Mouse (Mus musculus) gastrocnemius, postnatal 4 days (tissue): ENCODE data around the gene Prkcb. TPM values are rescaled to one million over a fixed set of nuclear protein-coding genes. Genes with fewer than 3 reads are reported as not detected.

Source experiments
- DNase-seq, 2 experiments: peaks; one replicate each; pipeline ENCODE4 v3.0.0; 2021 to 2022; ENCODE audit warnings: low spot score in 2 of 2, mixed read lengths in 2 of 2
- total RNA-seq, 2 experiments: library from RNA; stranded (reverse); gene quantifications; 2 replicates each; pipeline ENCODE4 v1.2.3; 2021

Prkcb gene
- total RNA-seq, 2 experiments from 2014 or later = 4.4 to 5.8 TPM

- no peak for DNase-seq
These were observed 217.9 kb downstream of the Prkcb start for GRCm38 (mm10) chr7:122506467-122506866.

GRCm38 (mm10) chr7:122509903-122510302 is 221.4 kb downstream of the Prkcb start:
- no peak for DNase-seq

GRCm38 (mm10) chr7:122512430-122512966 is 223.9 kb downstream of the Prkcb start:
- peak in 1 of 2 experiments; percentile 9 for DNase-seq

GRCm38 (mm10) chr7:122520850-122521638 is 232.5 kb downstream of the Prkcb start:
- DNase-seq = no peak

GRCm38 (mm10) chr7:122528201-122528600 is 239.7 kb downstream of the Prkcb start:
- DNase-seq = no peak

- no peak for DNase-seq
These were observed 240.1 kb downstream of the Prkcb start for GRCm38 (mm10) chr7:122528646-122529045.

GRCm38 (mm10) chr7:122533566-122534360 is 245.2 kb downstream of the Prkcb start:
- DNase-seq = no peak

GRCm38 (mm10) chr7:122544616-122545015 is 256.1 kb downstream of the Prkcb start:
- DNase-seq = no peak

- no peak for DNase-seq
These were observed 268.1 kb downstream of the Prkcb start for GRCm38 (mm10) chr7:122556575-122557140.

- no peak for DNase-seq
These were observed 269.7 kb downstream of the Prkcb start for GRCm38 (mm10) chr7:122558085-122558811.

- DNase-seq = no peak
These were observed 270.4 kb downstream of the Prkcb start for GRCm38 (mm10) chr7:122558912-122559311.

- DNase-seq = no peak
These were observed 274.0 kb downstream of the Prkcb start for GRCm38 (mm10) chr7:122562586-122562985.

GRCm38 (mm10) chr7:122565371-122565770 is 276.8 kb downstream of the Prkcb start:
- no peak for DNase-seq

GRCm38 (mm10) chr7:122566011-122566410 is 277.5 kb downstream of the Prkcb start:
- DNase-seq = no peak

GRCm38 (mm10) chr7:122568787-122569186 is 280.2 kb downstream of the Prkcb start:
- no peak for DNase-seq

- no peak for DNase-seq
These were observed 281.9 kb downstream of the Prkcb start for GRCm38 (mm10) chr7:122570407-122570806.

- DNase-seq = no peak
These were observed 284.6 kb downstream of the Prkcb start for GRCm38 (mm10) chr7:122573101-122573635.

- DNase-seq = no peak
These were observed 285.9 kb downstream of the Prkcb start for GRCm38 (mm10) chr7:122574418-122574817.

GRCm38 (mm10) chr7:122575056-122575455 is 286.5 kb downstream of the Prkcb start:
- DNase-seq = no peak

GRCm38 (mm10) chr7:122575506-122575905 is 287.0 kb downstream of the Prkcb start:
- DNase-seq = no peak

- DNase-seq = no peak
These were observed 289.0 kb downstream of the Prkcb start for GRCm38 (mm10) chr7:122577571-122577970.
